In genomic region chr9:21167140-21168097, GRCm38 (mm10) we compare ENCODE assay signal across 8 mouse cellular contexts. TPM values are rescaled to one million over a fixed set of nuclear protein-coding genes. Genes with fewer than 3 reads are reported as not detected.
DNase-seq lines count a peak whose midpoint lies in the region; ATAC-seq and TF ChIP-seq lines count a peak whose summit lies in the region.

No protein-coding gene starts in this region.

- DNase-seq in gastrocnemius, adult 2 months, result no peak
- DNase-seq in gastrocnemius, postnatal 4 days (ENCODE audit: low spot score in 2 of 2), result no peak
- no peak for DNase-seq in forebrain, embryonic 11.5 days (ENCODE audit: low spot score)
- peak; percentile 43 for DNase-seq in kidney, adult 18-20 months
- DNase-seq in stomach, postnatal 0 days (ENCODE audit: low spot score), result no peak
- no peak for DNase-seq in cerebellum, postnatal 4 days (ENCODE audit: low spot score in 2 of 2)
- no peak for DNase-seq in cerebellum, postnatal 10 days

- intact Hi-C loops in gastrocnemius, adult 2 months (cut with DNase I), result loop anchor here (2.0 kb wide), 1 partner anchor 15 kb away; no protein-coding TSS in a partner anchor

- H3K9me3 ChIP-seq in forebrain, embryonic 11.5 days (ENCODE audit: control insufficient read depth, low read length), result no peaks in the 10 kb centered on the region
- no peaks in the 10 kb centered on the region for H3K9me3 ChIP-seq in lung, embryonic 15.5 days
- H3K9me3 ChIP-seq in stomach, postnatal 0 days (ENCODE audit: control insufficient read depth, low read length), result no peaks in the 10 kb centered on the region

- no peak for ATAC-seq in forebrain, embryonic 11.5 days (replicated peaks; ENCODE audit: low FRiP score)
- ATAC-seq in lung, embryonic 15.5 days (ENCODE audit: borderline replicate concordance, extremely low read depth, low FRiP score, low TSS enrichment), result no peak
- ATAC-seq in stomach, postnatal 0 days (ENCODE audit: low FRiP score, low TSS enrichment), result no peak

- H3K27ac ChIP-seq in gastrocnemius, adult 2 months, result peak overlapping the region; percentile 88
- H3K27ac ChIP-seq in forebrain, embryonic 11.5 days (ENCODE audit: low read depth, low read length), result no peak overlapping the region
- peak overlapping the region; percentile 90 for H3K27ac ChIP-seq in lung, embryonic 15.5 days
- H3K27ac ChIP-seq in stomach, postnatal 0 days (replicated peaks), result peak overlapping the region; percentile 84

- WGBS in forebrain, embryonic 11.5 days, result 65% methylated on average over 10 of the region's 10 CpGs
- whole genome bisulfite sequencing in lung, embryonic 15.5 days, result 48% methylated on average over 10 of the region's 10 CpGs
- WGBS in stomach, postnatal 0 days, result 64% methylated on average over 10 of the region's 10 CpGs

- peaks cover 17% of the 10 kb centered on the region for H3K4me1 ChIP-seq in forebrain, embryonic 11.5 days (replicated peaks; ENCODE audit: control insufficient read depth, insufficient read depth, low read length)
- H3K4me1 ChIP-seq in lung, embryonic 15.5 days, result peaks cover 49% of the 10 kb centered on the region
- H3K4me1 ChIP-seq in stomach, postnatal 0 days (replicated peaks; ENCODE audit: control insufficient read depth, insufficient read depth), result peaks cover 2% of the 10 kb centered on the region

- no peaks in the 10 kb centered on the region for H3K36me3 ChIP-seq in forebrain, embryonic 11.5 days (ENCODE audit: control insufficient read depth, insufficient read depth, low read length)
- no peaks in the 10 kb centered on the region for H3K36me3 ChIP-seq in lung, embryonic 15.5 days
- no peaks in the 10 kb centered on the region for H3K36me3 ChIP-seq in stomach, postnatal 0 days (ENCODE audit: control insufficient read depth, insufficient read depth, low read length)

- peak overlapping the region; percentile 71 for H3K4me3 ChIP-seq in gastrocnemius, adult 2 months
- H3K4me3 ChIP-seq in forebrain, embryonic 11.5 days (ENCODE audit: low read depth, low read length), result no peak overlapping the region
- H3K4me3 ChIP-seq in lung, embryonic 15.5 days, result peak overlapping the region; percentile 12
- peak overlapping the region; percentile 23 for H3K4me3 ChIP-seq in stomach, postnatal 0 days (ENCODE audit: low read depth, low read length)

- no peak overlapping the region for H3K9ac ChIP-seq in forebrain, embryonic 11.5 days (ENCODE audit: low read length)
- H3K9ac ChIP-seq in lung, embryonic 15.5 days, result 0 out of 2 replicates have a peak overlapping the region, but pooled peaks have one; percentile 5
- H3K9ac ChIP-seq in stomach, postnatal 0 days (ENCODE audit: low read length), result peak overlapping the region; percentile 52

- TF ChIP-seq CTCF in gastrocnemius, adult 2 months (IDR thresholded peaks at IDR 0.05), result no peak
- TF ChIP-seq CTCF in stomach, postnatal 0 days (IDR thresholded peaks at IDR 0.05; ENCODE audit: low read depth), result 0 out of 2 replicates have a peak, but pooled peaks have one; percentile 12

- H3K27me3 ChIP-seq in forebrain, embryonic 11.5 days (ENCODE audit: control insufficient read depth, insufficient read depth, low read length), result peaks cover 47% of the 10 kb centered on the region
- peaks cover 47% of the 10 kb centered on the region for H3K27me3 ChIP-seq in lung, embryonic 15.5 days
- peaks cover 11% of the 10 kb centered on the region for H3K27me3 ChIP-seq in stomach, postnatal 0 days (ENCODE audit: control insufficient read depth, insufficient read depth, low read length)

- no peak for TF ChIP-seq EP300 in stomach, postnatal 0 days (optimal IDR thresholded peaks at IDR 0.05)

- H3K4me2 ChIP-seq in forebrain, embryonic 11.5 days (ENCODE audit: low read depth, low read length, severe bottlenecking), result peak overlapping the region; percentile 26; the same call in 1 of the 2 replicates
- peak overlapping the region; percentile 95 for H3K4me2 ChIP-seq in lung, embryonic 15.5 days
- H3K4me2 ChIP-seq in stomach, postnatal 0 days (replicated peaks; ENCODE audit: low read depth), result peak overlapping the region; percentile 44

RNA-seq across cellular contexts. Expression of gene Pde4a, which starts 1.9 kb away (rescaled TPM):
- total RNA-seq in gastrocnemius, adult 2 months (2021), result 10 to 100 TPM; 39.0 to 66.8 TPM
- 10 to 100 TPM; 11.6 to 13.8 TPM for total RNA-seq in gastrocnemius, postnatal 4 days (2021)
- polyA plus RNA-seq in forebrain, embryonic 11.5 days (2014; fragmentation: Nextera tagmentation; extraction: Ambion mirVana), result 7.0 and 8.4 TPM in 2 replicates
- 8.6 and 9.3 TPM in 2 replicates for polyA plus RNA-seq in lung, embryonic 15.5 days (2015; fragmentation: Nextera tagmentation; extraction: Ambion mirVana)
- polyA plus RNA-seq in stomach, postnatal 0 days (2015; fragmentation: Nextera tagmentation; extraction: Ambion mirVana), result 2.5 and 3.0 TPM in 2 replicates

RNA-seq across cellular contexts. Expression of gene Cdc37, which starts 17.6 kb away (rescaled TPM):
- total RNA-seq in gastrocnemius, adult 2 months (2021), result 100 to 1,000 TPM; 116 to 139 TPM
- 100 to 1,000 TPM; 160 to 163 TPM for total RNA-seq in gastrocnemius, postnatal 4 days (2021)
- 300 and 308 TPM in 2 replicates for polyA plus RNA-seq in forebrain, embryonic 11.5 days (2014; fragmentation: Nextera tagmentation; extraction: Ambion mirVana)
- 316 and 319 TPM in 2 replicates for polyA plus RNA-seq in lung, embryonic 15.5 days (2015; fragmentation: Nextera tagmentation; extraction: Ambion mirVana)
- polyA plus RNA-seq in stomach, postnatal 0 days (2015; fragmentation: Nextera tagmentation; extraction: Ambion mirVana), result 161 TPM in 2 replicates

RNA-seq across cellular contexts. Expression of gene Tyk2, which starts 36.4 kb away (rescaled TPM):
- total RNA-seq in gastrocnemius, adult 2 months (2021), result 1 to 10 TPM; 4.4 to 5.9 TPM
- 1 to 10 TPM; 9.3 TPM for total RNA-seq in gastrocnemius, postnatal 4 days (2021)
- 10.3 and 10.8 TPM in 2 replicates for polyA plus RNA-seq in forebrain, embryonic 11.5 days (2014; fragmentation: Nextera tagmentation; extraction: Ambion mirVana)
- polyA plus RNA-seq in lung, embryonic 15.5 days (2015; fragmentation: Nextera tagmentation; extraction: Ambion mirVana), result 12.7 and 15.6 TPM in 2 replicates
- polyA plus RNA-seq in stomach, postnatal 0 days (2015; fragmentation: Nextera tagmentation; extraction: Ambion mirVana), result 6.8 and 7.1 TPM in 2 replicates

Comparison
In these comparisons a context has a peak if more than half of its experiments do, and no peak if none do; other contexts are left out.
1. H3K4me2 ChIP-seq: peak in every context shown above with its lines; median percentile 95 in lung, embryonic 15.5 days; 44 in stomach, postnatal 0 days; 26 in forebrain, embryonic 11.5 days.